Mouse (Mus musculus): Measurements from ENCODE around the gene Ndufa9. TPM values are rescaled to one million over a fixed set of nuclear protein-coding genes. Genes with fewer than 3 reads are reported as not detected.

Gene Ndufa9
- polyA plus RNA-seq, 1 experiment from 2014 or later, result 265 TPM

DNA sequence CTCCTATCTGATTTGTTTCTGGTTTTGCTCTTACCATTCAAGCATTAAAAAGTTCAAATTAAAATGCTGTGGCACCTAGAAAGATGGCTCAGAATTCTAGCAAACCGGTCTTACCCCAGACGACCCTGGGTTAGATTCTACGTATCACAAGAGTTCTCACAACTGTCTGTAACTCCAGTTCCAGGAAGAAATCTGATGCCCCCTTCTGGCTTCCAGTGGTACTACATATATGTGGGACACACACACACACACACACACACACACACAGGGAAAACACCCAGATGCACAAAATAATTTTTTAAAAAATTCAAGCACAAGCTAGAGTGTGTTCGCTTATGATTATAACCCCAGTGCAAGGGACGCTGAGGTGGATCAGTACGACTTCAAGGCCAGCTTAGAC is 55.2 kb downstream of the Ndufa9 start:
- DNase-seq (ENCODE audit: low spot score), result no peak
- 93% methylated on average over 6 of the region's 6 CpGs for whole genome bisulfite sequencing
- no peak overlapping the region for H3K27ac ChIP-seq
- H3K27me3 ChIP-seq (ENCODE audit: insufficient read depth, poor library complexity, severe bottlenecking), result no peaks in the 10 kb centered on the region
- no peaks in the 10 kb centered on the region for H3K4me1 ChIP-seq
- no peaks in the 10 kb centered on the region for H3K36me3 ChIP-seq
- no peaks in the 10 kb centered on the region for H3K9me3 ChIP-seq
- H3K4me3 ChIP-seq, result no peak overlapping the region

DNA sequence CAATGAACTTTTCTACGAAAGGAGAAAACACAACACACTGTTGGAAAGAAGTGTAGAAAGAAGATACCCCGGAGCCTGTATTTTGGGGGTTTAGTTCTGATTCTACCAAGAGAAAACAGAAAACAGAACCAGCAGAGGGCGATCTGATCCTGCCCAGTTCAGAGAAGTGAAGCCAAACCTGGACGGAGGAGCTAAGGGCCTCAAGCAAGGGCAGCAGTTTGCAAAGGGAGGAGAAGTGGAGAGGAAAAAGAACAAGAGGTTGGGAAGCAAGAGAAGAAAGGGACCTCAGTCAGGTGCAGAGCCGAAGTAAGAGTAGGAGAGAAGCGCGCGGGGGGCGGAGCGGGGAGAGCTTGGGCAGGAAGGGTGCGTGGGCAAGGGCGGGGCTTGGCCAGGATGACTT is 57.0 kb downstream of the Ndufa9 start:
- Histone ChIP-seq H3K27ac (peak overlapping the region; percentile 70; the same call in 1 of the 2 replicates), H3K4me1 (no peaks in the 10 kb centered on the region), H3K9me3 (no peaks in the 10 kb centered on the region), H3K27me3 (ENCODE audit: insufficient read depth, poor library complexity, severe bottlenecking) (no peaks in the 10 kb centered on the region), H3K4me3 (peak overlapping the region; percentile 52), H3K36me3 (no peaks in the 10 kb centered on the region)
- no peak for DNase-seq (ENCODE audit: low spot score)
- WGBS, result 31% methylated on average over 12 of the region's 12 CpGs

DNA sequence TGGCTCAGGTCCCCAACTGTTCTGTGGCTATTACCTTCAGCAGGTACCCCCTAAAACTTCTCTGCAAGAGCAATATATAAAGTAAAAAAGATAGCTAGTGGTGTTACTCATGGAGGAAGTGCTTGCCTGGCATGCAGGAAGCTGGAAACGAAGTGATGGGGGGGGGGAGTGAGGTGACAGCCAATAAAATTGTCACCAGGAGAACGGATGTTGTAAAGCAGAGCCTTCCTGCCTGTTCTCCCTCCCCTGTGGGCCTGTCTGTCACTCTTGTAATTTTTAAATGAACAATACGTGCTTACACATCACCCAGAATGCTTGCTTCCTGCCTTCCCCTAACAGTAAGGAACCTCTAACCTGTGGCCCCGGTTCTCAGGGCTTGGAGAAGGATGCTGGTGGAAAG is 57.4 kb downstream of the Ndufa9 start:
- H3K4me3 ChIP-seq, result no peak overlapping the region
- no peak for DNase-seq (ENCODE audit: low spot score)
- H3K9me3 ChIP-seq, result no peaks in the 10 kb centered on the region
- no peak overlapping the region for H3K27ac ChIP-seq
- no peaks in the 10 kb centered on the region for H3K36me3 ChIP-seq
- no peaks in the 10 kb centered on the region for H3K27me3 ChIP-seq (ENCODE audit: insufficient read depth, poor library complexity, severe bottlenecking)
- no peaks in the 10 kb centered on the region for H3K4me1 ChIP-seq
- 38% methylated on average over 4 of the region's 4 CpGs for WGBS

DNA sequence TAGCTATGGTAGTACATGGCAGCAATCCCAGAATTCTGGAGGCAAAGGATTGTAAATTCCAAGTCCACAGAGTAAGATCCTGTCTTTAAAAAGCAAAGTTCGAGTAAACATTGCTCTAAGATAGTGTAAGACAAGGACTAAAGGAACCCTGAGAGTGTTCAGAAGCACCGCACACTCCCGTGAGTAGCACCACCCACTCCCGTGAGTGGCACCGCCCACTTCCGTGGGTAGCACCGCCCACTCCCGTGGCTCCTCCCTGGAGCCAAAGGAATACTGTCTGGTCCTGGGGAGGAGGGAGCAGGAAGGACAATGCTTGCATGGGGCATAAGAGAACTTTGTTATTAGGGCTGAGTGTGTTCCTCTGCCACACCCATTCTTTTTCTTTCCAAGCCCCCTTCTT is 60.1 kb downstream of the Ndufa9 start:
- Histone ChIP-seq H3K9me3 (no peaks in the 10 kb centered on the region), H3K4me3 (no peak overlapping the region), H3K27me3 (ENCODE audit: insufficient read depth, poor library complexity, severe bottlenecking) (peaks cover 11% of the 10 kb centered on the region; the same call in 1 of the 2 replicates), H3K27ac (no peak overlapping the region), H3K36me3 (no peaks in the 10 kb centered on the region), H3K4me1 (peaks cover 6% of the 10 kb centered on the region)
- WGBS, result 79% methylated on average over 8 of the region's 8 CpGs
- no peak for DNase-seq (ENCODE audit: low spot score)

DNA sequence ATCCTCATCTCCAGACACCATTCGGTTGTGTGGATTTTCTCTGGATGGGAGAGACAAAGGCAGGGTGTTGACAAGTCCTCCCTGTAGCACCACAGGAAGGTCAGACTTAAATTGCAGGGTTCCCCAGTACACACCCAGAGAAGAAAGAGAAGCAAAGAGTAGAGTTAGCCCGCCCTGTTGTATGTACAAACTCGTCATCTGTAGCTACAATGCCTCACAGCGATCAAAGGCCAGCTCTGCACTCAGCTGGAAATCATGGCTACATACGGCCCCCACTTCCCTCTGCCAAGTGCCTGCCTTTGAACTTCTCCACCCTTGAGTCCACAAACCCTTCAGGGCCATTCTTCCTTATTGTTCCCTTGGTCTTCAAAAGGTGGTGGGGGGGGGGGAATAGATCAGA is 64.7 kb downstream of the Ndufa9 start:
- Histone ChIP-seq H3K4me3 (0 out of 2 replicates have a peak overlapping the region, but pooled peaks have one; percentile 27), H3K27ac (0 out of 2 replicates have a peak overlapping the region, but pooled peaks have one; percentile 10), H3K27me3 (ENCODE audit: insufficient read depth, poor library complexity, severe bottlenecking) (peaks cover 11% of the 10 kb centered on the region; the same call in 1 of the 2 replicates), H3K4me1 (peaks cover 14% of the 10 kb centered on the region), H3K9me3 (no peaks in the 10 kb centered on the region), H3K36me3 (no peaks in the 10 kb centered on the region)
- 51% methylated on average over 5 of the region's 5 CpGs for WGBS
- no peak for DNase-seq (ENCODE audit: low spot score)

DNA sequence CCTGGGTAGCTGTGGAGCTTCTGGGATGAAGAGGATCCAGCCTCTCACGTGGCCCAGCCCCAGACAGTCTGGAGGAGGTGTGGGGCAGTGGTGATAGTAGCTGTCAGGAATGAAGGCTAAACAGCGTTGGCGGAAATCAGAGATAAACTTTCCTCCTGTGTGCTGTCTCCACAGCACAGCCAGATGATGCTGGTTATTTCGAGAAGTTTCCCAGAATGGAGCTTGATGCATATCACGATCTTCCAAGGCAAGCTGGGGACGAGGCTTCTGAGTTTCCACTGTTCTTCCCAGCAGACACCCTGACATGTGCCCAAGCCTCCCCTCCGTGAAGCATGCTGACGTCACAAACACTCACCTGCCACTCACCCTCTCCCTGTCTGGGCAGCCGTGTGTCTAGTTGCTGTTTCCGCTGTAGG is 65.3 kb downstream of the Ndufa9 start:
- WGBS, result 25% methylated on average over 10 of the region's 10 CpGs

DNA sequence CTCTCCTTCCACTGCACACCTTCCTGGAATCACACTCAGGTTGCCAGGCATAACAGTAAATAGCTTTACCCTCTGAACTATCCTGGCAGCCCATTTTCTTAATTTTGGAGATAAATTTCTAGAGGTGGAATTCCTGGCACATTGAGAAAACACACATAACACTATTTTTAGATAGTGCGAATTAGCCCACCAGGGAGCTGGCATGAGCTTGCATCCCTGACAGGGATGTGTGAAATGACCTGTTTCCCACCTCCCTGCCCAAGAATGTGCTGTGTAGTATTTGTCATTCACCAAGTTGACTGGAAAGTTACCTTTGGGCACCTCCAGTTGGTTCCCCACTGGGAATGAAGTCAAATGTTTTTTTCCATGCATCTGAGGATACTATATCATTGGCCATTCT is 65.9 kb downstream of the Ndufa9 start:
- Histone ChIP-seq H3K27ac (no peak overlapping the region), H3K27me3 (ENCODE audit: insufficient read depth, poor library complexity, severe bottlenecking) (peaks cover 11% of the 10 kb centered on the region; the same call in 1 of the 2 replicates), H3K36me3 (no peaks in the 10 kb centered on the region), H3K4me1 (peaks cover 14% of the 10 kb centered on the region), H3K9me3 (no peaks in the 10 kb centered on the region), H3K4me3 (no peak overlapping the region)
- no peak for DNase-seq (ENCODE audit: low spot score)
- 85% methylated on average over 1 of the region's 1 CpGs for WGBS

More for the DNA sequence above, 65.3 kb downstream of the Ndufa9 start:
- Histone ChIP-seq H3K27ac (0 out of 2 replicates have a peak overlapping the region, but pooled peaks have one; percentile 10), H3K4me1 (peaks cover 14% of the 10 kb centered on the region), H3K36me3 (no peaks in the 10 kb centered on the region), H3K9me3 (no peaks in the 10 kb centered on the region), H3K4me3 (peak overlapping the region; percentile 27; the same call in 1 of the 2 replicates), H3K27me3 (ENCODE audit: insufficient read depth, poor library complexity, severe bottlenecking) (peaks cover 11% of the 10 kb centered on the region; the same call in 1 of the 2 replicates)
- no peak for DNase-seq (ENCODE audit: low spot score)

DNA sequence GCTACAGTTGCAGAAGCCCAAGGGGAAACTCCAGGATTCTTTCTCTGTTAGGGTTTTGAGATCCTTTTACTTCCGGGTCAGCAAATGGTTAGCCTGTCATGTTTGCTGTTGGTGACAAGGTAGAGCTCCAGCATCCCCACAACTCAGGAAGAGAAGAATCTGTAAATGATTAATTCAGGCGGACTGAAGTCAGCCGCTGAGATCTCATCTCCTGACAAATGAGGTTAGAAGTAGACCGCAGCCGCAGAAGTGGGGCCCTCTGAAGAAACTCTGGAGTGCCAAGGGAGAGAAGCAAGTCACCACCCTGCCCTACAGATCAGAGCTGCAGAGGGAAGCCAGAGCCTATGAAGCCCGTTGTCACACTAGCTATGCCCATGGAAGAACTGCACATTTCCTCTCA is 71.0 kb downstream of the Ndufa9 start:
- Histone ChIP-seq H3K27me3 (ENCODE audit: insufficient read depth, poor library complexity, severe bottlenecking) (peaks cover 5% of the 10 kb centered on the region; the same call in 1 of the 2 replicates), H3K4me1 (no peaks in the 10 kb centered on the region), H3K4me3 (no peak overlapping the region), H3K9me3 (no peaks in the 10 kb centered on the region), H3K27ac (no peak overlapping the region), H3K36me3 (no peaks in the 10 kb centered on the region)
- 74% methylated on average over 6 of the region's 6 CpGs for WGBS
- no peak for DNase-seq (ENCODE audit: low spot score)

DNA sequence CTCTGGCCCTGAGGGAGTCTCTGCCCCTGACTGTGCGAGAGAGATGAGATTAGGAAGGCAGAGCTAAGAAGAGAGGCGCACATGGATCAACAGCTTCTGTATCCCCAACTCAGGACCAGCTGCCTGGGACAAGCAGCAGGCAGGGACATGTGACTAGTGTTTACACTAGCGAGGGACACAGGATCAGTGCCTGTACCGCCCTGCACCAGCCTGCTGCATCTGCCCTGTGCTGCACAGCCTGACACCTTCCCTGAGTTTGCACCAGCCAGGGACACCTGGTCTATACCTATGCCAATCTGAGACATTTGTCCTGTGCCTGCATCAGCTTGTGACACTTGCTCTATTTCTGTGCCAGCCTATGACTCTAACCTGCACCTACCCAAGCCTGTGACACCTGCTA is 75.1 kb downstream of the Ndufa9 start:
- Histone ChIP-seq H3K4me3 (no peak overlapping the region), H3K9me3 (no peaks in the 10 kb centered on the region), H3K27ac (no peak overlapping the region), H3K36me3 (no peaks in the 10 kb centered on the region), H3K27me3 (ENCODE audit: insufficient read depth, poor library complexity, severe bottlenecking) (peaks cover 5% of the 10 kb centered on the region; the same call in 1 of the 2 replicates), H3K4me1 (peaks cover 10% of the 10 kb centered on the region; the same call in 1 of the 2 replicates)
- DNase-seq (ENCODE audit: low spot score), result no peak
- 43% methylated on average over 4 of the region's 4 CpGs for WGBS

DNA sequence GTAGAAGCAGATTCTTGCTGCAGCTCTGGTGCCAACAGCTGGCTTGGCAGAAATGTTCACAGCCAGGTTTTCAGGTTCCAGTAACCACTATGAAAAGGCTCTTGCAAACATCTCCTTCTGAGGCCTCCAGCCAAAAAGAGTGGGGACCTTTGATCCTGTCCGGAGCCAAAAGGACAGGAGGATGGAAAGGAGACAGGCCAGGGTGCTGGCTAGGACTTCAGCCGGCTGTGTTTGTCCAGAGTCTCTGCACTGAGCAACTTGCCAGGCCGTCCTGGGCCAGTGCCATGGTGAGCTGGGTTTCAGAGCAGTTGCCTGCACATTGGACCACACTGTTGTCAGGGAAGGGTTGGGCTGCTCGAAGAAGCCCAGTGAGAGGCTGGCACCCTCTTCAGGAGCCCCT is 76.6 kb downstream of the Ndufa9 start:
- Histone ChIP-seq H3K27me3 (ENCODE audit: insufficient read depth, poor library complexity, severe bottlenecking) (peaks cover 5% of the 10 kb centered on the region; the same call in 1 of the 2 replicates), H3K4me1 (peaks cover 26% of the 10 kb centered on the region; the same call in 1 of the 2 replicates), H3K9me3 (no peaks in the 10 kb centered on the region), H3K27ac (no peak overlapping the region), H3K4me3 (no peak overlapping the region), H3K36me3 (no peaks in the 10 kb centered on the region)
- 71% methylated on average over 4 of the region's 4 CpGs for WGBS
- no peak for DNase-seq (ENCODE audit: low spot score)

Other genes starting within 250 kb of the Ndufa9 start
- gene Kcna1, start 202.8 kb downstream of the Ndufa9 start, polyA plus RNA-seq (2016; fragmentation: Nextera tagmentation; extraction: Ambion mirVana), result 0.25 and 0.38 TPM in 2 replicates
- gene Kcna6, start 108.5 kb downstream of the Ndufa9 start, polyA plus RNA-seq (2016; fragmentation: Nextera tagmentation; extraction: Ambion mirVana), result 1.7 and 2.9 TPM in 2 replicates
- gene Akap3, start 4.0 kb upstream of the Ndufa9 start, polyA plus RNA-seq (2016; fragmentation: Nextera tagmentation; extraction: Ambion mirVana), result 0.06 TPM in 1 of 2 replicates, not detected in the other
- gene Dyrk4, start 72.7 kb upstream of the Ndufa9 start, polyA plus RNA-seq (2016; fragmentation: Nextera tagmentation; extraction: Ambion mirVana), result not detected in 2 replicates
- gene Rad51ap1, start 90.5 kb upstream of the Ndufa9 start, polyA plus RNA-seq (2016; fragmentation: Nextera tagmentation; extraction: Ambion mirVana), result 42.4 and 53.0 TPM in 2 replicates
- gene D6Wsu163e, start 90.8 kb upstream of the Ndufa9 start, polyA plus RNA-seq (2016; fragmentation: Nextera tagmentation; extraction: Ambion mirVana), result 12.7 and 12.9 TPM in 2 replicates
- 0.24 and 0.30 TPM in 2 replicates for gene Fgf6, start 166.4 kb upstream of the Ndufa9 start, polyA plus RNA-seq (2016; fragmentation: Nextera tagmentation; extraction: Ambion mirVana)
- gene Fgf23, start 223.8 kb upstream of the Ndufa9 start, polyA plus RNA-seq (2016; fragmentation: Nextera tagmentation; extraction: Ambion mirVana), result 0.11 and 0.46 TPM in 2 replicates